Mouse (Mus musculus) liver, adult 2 months (tissue): ENCODE data around the gene Ascc2.

Experiments used
- CTCF ChIP-seq: fragments of 200-500 bp; IDR thresholded peaks from 2 replicates; pipeline ENCODE4 v1.5.1; 2011; ENCODE audit warnings: low read depth, low read length, control low read depth
- POLR2A ChIP-seq: fragments of 200-500 bp; IDR thresholded peaks from 2 replicates; pipeline ENCODE4 v1.6.1; 2011; ENCODE audit warnings: low read length, control low read depth; ENCODE audit not compliant: insufficient read depth; ENCODE audit errors: extremely low read depth

DNA sequence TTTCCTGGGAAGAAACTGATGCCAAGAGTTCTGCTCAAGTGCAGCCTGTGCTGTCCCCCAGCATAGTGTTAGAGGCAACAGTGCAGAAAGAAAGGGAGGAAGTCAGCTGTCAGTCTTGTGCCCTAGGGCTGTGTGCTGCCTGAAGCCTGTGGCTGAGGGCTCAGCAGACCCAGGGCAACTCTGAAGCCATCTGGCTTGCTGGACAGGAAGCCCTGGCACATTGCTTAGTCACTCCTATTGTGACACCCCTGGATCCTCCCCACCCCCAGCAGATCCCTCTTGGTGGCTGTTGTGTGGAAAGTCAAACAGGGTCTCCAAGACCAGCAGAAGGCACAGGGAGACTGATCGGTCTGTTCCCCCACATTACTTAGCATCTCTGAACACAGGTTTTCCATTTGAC lies 37.0 kb downstream of the Ascc2 start:
- TF ChIP-seq CTCF = no peak
- TF ChIP-seq POLR2A = no peak
